Mouse (Mus musculus): ENCODE measurements around the gene Wdr62. TPM values are rescaled to one million over a fixed set of nuclear protein-coding genes. Genes with fewer than 3 reads are reported as not detected.

Gene Wdr62
- total RNA-seq, 2 experiments from 2014 or later = 1.1 to 1.8 TPM

DNA sequence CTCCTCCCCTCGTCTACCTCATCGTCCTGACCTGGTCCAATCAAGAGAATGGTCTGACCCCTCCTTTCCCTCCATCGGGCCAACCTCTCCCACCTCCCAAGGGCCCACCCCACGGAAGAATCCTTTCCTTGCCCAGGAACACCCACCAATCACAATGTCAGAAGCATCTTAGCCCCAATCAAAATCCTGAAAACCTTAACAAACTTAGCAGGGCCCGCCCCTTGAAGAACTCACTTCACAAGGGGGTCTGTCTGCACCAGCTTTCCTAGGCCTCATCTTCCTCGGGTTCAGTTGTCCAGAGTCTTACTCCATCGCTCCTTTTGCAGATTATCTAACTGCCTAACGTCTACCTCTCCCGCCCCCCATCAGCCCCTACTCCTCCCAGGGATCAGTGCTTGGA lies 87.2 kb downstream of the Wdr62 start:
- intact Hi-C loops (cut with DNase I) = no loop called here
- no peak for DNase-seq (ENCODE audit: low spot score)

DNA sequence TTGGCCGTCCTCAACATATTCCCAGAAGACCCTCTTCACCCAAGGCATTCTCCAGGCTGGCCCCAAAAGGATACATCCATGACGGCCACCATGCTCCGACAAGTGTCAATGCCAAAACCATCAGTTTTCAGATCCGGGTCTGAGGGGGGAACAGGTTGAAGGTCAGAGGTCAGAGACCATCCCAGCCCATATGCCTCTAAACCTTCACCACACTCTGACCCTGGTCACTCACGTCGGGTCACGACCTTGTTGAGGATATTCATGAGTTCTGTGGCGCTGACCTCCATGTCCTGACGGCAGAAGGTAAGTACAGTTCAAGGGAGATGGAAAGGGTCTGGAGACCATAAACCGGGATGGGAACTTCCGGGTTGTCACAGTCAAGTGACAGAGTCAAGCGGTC lies 88.1 kb downstream of the Wdr62 start:
- intact Hi-C loops (cut with DNase I) = no loop called here
- DNase-seq (ENCODE audit: low spot score) = no peak

Other genes with a start within 250 kb of the Wdr62 start
- 1 to 10 TPM; 2.2 to 2.8 TPM for gene Zfp14, start 229.0 kb downstream of the Wdr62 start, total RNA-seq (2021)
- 1 to 10 TPM; 1.9 to 2.0 TPM for gene Zfp82, start 207.5 kb downstream of the Wdr62 start, total RNA-seq (2021)
- not detected for gene Gm26920, start 190.0 kb downstream of the Wdr62 start, total RNA-seq (2021)
- 1 to 10 TPM; 2.2 TPM for gene Zfp566, start 189.9 kb downstream of the Wdr62 start, total RNA-seq (2021)
- 10 to 100 TPM; 30.7 to 37.3 TPM for gene Zfp260, start 185.6 kb downstream of the Wdr62 start, total RNA-seq (2021)
- gene Zfp382, start 158.5 kb downstream of the Wdr62 start, total RNA-seq (2021) = 1 to 10 TPM; 2.7 to 2.9 TPM
- gene Zfp146, start 110.7 kb downstream of the Wdr62 start, total RNA-seq (2021) = 10 to 100 TPM; 27.7 to 31.0 TPM
- 1,000 to 10,000 TPM; 2,700 to 2,749 TPM for gene Cox7a1, start 96.3 kb downstream of the Wdr62 start, total RNA-seq (2021)
- gene Capns1, start 81.6 kb downstream of the Wdr62 start, total RNA-seq (2021) = 100 to 1,000 TPM; 270 to 283 TPM
- 10 to 100 TPM; 54.6 to 56.6 TPM for gene Polr2i, start 48.5 kb downstream of the Wdr62 start, total RNA-seq (2021)
- 10 to 100 TPM; 54.1 to 56.7 TPM for gene Tbcb, start 48.1 kb downstream of the Wdr62 start, total RNA-seq (2021)
- not detected for gene Ovol3, start 44.7 kb downstream of the Wdr62 start, total RNA-seq (2021)
- gene Thap8, start 325 bp downstream of the Wdr62 start, total RNA-seq (2021) = not detected
- 1 to 10 TPM; 7.0 to 7.7 TPM for gene Clip3, start 11.3 kb upstream of the Wdr62 start, total RNA-seq (2021)
- 10 to 100 TPM; 23.1 to 24.6 TPM for gene Alkbh6, start 28.3 kb upstream of the Wdr62 start, total RNA-seq (2021)
- 1 to 10 TPM in 1 of 2 experiments, under 1 TPM in 1; 0.65 to 1.3 TPM for gene Syne4, start 34.4 kb upstream of the Wdr62 start, total RNA-seq (2021)
- under 1 TPM; 0.45 to 0.99 TPM for gene E130208F15Rik, start 41.3 kb upstream of the Wdr62 start, total RNA-seq (2021)
- gene Sdhaf1, start 43.5 kb upstream of the Wdr62 start, total RNA-seq (2021) = 10 to 100 TPM; 12.1 to 12.3 TPM
- gene Lrfn3, start 82.4 kb upstream of the Wdr62 start, total RNA-seq (2021) = 1 to 10 TPM in 1 of 2 experiments, under 1 TPM in 1; 0.95 to 1.3 TPM
- gene Tyrobp, start 133.3 kb upstream of the Wdr62 start, total RNA-seq (2021) = 10 to 100 TPM; 17.7 to 18.4 TPM
- gene Hcst, start 139.4 kb upstream of the Wdr62 start, total RNA-seq (2021) = not detected
- under 1 TPM; 0.20 to 0.47 TPM for gene Nfkbid, start 141.3 kb upstream of the Wdr62 start, total RNA-seq (2021)
- 1 to 10 TPM; 3.5 TPM for gene Aplp1, start 165.1 kb upstream of the Wdr62 start, total RNA-seq (2021)
- not detected for gene Kirrel2, start 177.3 kb upstream of the Wdr62 start, total RNA-seq (2021)
- gene Nphs1, start 177.9 kb upstream of the Wdr62 start, total RNA-seq (2021) = not detected
- not detected for gene Prodh2, start 213.2 kb upstream of the Wdr62 start, total RNA-seq (2021)

Data from heart, postnatal 25 days (tissue).